21 mouse cellular contexts compared by ENCODE assay signal in genomic region chr16:34491225-34491624, GRCm38 (mm10).
DNase-seq lines count a peak whose midpoint lies in the region; ATAC-seq and TF ChIP-seq lines count a peak whose summit lies in the region.
"Had no signal": no experiment of that assay in that cellular context is flagged by ENCODE, and none has a peak within 500 bp of the region (broad histone marks: within the 10 kb centered on the region; RNA-seq: fewer than 3 reads in every experiment).

No protein-coding gene starts in this region.

- peaks cover 10% of the 10 kb centered on the region for H3K79me2 ChIP-seq in myocyte (ENCODE audit: control insufficient read depth, insufficient read depth)

- peak overlapping the region; percentile 69; the same call in 1 of the 2 replicates for H3K27ac ChIP-seq in heart, embryonic 10.5 days
- peak overlapping the region; percentile 17; the same call in 1 of the 2 replicates for H3K27ac ChIP-seq in hindbrain, embryonic 12.5 days
- H3K27ac ChIP-seq in hindbrain, embryonic 10.5 days: no peak overlapping the region
- H3K27ac ChIP-seq in heart, embryonic 16.5 days (ENCODE audit: low read length): peak overlapping the region; percentile 64
- H3K27ac ChIP-seq: forebrain, embryonic 13.5 days; hindbrain, postnatal 0 days; limb, embryonic 15.5 days; liver, embryonic 14.5 days; midbrain, embryonic 12.5 days had no signal

- ATAC-seq in hindbrain, embryonic 12.5 days (ENCODE audit: low FRiP score): no peak
- ATAC-seq in heart, embryonic 16.5 days (replicated peaks; ENCODE audit: extremely low read depth, insufficient read depth, low FRiP score): no peak
- ATAC-seq: activated CD4-positive, CD25-positive, alpha-beta regulatory T cell, adult 4 months; forebrain, embryonic 13.5 days; hindbrain, postnatal 0 days; intestine, embryonic 16.5 days had no signal

- H3ac ChIP-seq in myocyte (ENCODE audit: control insufficient read depth, insufficient read length): no peak overlapping the region

- no peak for TF ChIP-seq POLR2A in myocyte (IDR thresholded peaks at IDR 0.05; ENCODE audit: insufficient read length, low read depth)

- H3K4me1 ChIP-seq in heart, embryonic 10.5 days: peaks cover 38% of the 10 kb centered on the region
- H3K4me1 ChIP-seq in hindbrain, embryonic 12.5 days: peaks cover 35% of the 10 kb centered on the region
- H3K4me1 ChIP-seq in hindbrain, embryonic 10.5 days (replicated peaks): peaks cover 38% of the 10 kb centered on the region
- H3K4me1 ChIP-seq in heart, embryonic 16.5 days (ENCODE audit: control insufficient read depth, insufficient read depth, low read length): peaks cover 35% of the 10 kb centered on the region

- DNase-seq in heart, embryonic 10.5 days (ENCODE audit: low spot score): no peak
- no peak for DNase-seq in heart, adult 8-10 months (ENCODE audit: low spot score)
- no peak for DNase-seq in hindbrain, embryonic 10.5 days (ENCODE audit: low spot score)
- no peak for DNase-seq in thymus, postnatal 0 days (ENCODE audit: low spot score)
- DNase-seq: cerebellum, adult 2 months; cerebellum, postnatal 25 days; gastrocnemius, postnatal 10 days; kidney, adult 9 months; left cerebral cortex, postnatal 4 days; lung, embryonic 14.5 days; thymus, postnatal 25 days had no signal

- H3K4me3 ChIP-seq in heart, embryonic 10.5 days: no peak overlapping the region
- H3K4me3 ChIP-seq in hindbrain, embryonic 12.5 days: no peak overlapping the region
- H3K4me3 ChIP-seq in hindbrain, embryonic 10.5 days: no peak overlapping the region
- no peak overlapping the region for H3K4me3 ChIP-seq in heart, embryonic 16.5 days (ENCODE audit: low read length)
- no peak overlapping the region for H3K4me3 ChIP-seq in myocyte
- H3K4me3 ChIP-seq: forebrain, embryonic 13.5 days; limb, embryonic 15.5 days; midbrain, embryonic 12.5 days had no signal

- H3K9ac ChIP-seq in hindbrain, embryonic 12.5 days: no peak overlapping the region
- H3K9ac ChIP-seq in heart, embryonic 16.5 days (ENCODE audit: low read length): no peak overlapping the region
- H3K9ac ChIP-seq: forebrain, embryonic 13.5 days; limb, embryonic 15.5 days; liver, embryonic 14.5 days; lung, embryonic 14.5 days; midbrain, embryonic 12.5 days had no signal

- H3K27me3 ChIP-seq in heart, embryonic 10.5 days (ENCODE audit: insufficient read depth, poor library complexity, severe bottlenecking): no peaks in the 10 kb centered on the region
- no peaks in the 10 kb centered on the region for H3K27me3 ChIP-seq in hindbrain, embryonic 12.5 days
- no peaks in the 10 kb centered on the region for H3K27me3 ChIP-seq in hindbrain, embryonic 10.5 days (ENCODE audit: insufficient read depth, poor library complexity, severe bottlenecking)
- no peaks in the 10 kb centered on the region for H3K27me3 ChIP-seq in heart, embryonic 16.5 days (ENCODE audit: control insufficient read depth, insufficient read depth, low read length)
- H3K27me3 ChIP-seq in myocyte (ENCODE audit: control insufficient read depth, insufficient read depth, insufficient read length): no peaks in the 10 kb centered on the region
- H3K27me3 ChIP-seq: forebrain, embryonic 13.5 days; limb, embryonic 15.5 days; midbrain, embryonic 12.5 days had no signal

- H3K9me3 ChIP-seq in heart, embryonic 10.5 days: no peaks in the 10 kb centered on the region
- no peaks in the 10 kb centered on the region for H3K9me3 ChIP-seq in hindbrain, embryonic 12.5 days (replicated peaks)
- no peaks in the 10 kb centered on the region for H3K9me3 ChIP-seq in hindbrain, embryonic 10.5 days
- no peaks in the 10 kb centered on the region for H3K9me3 ChIP-seq in heart, embryonic 16.5 days (replicated peaks; ENCODE audit: control insufficient read depth, low read length)
- H3K9me3 ChIP-seq: forebrain, embryonic 13.5 days; limb, embryonic 15.5 days; midbrain, embryonic 12.5 days had no signal

- no peak overlapping the region for H3K4me2 ChIP-seq in hindbrain, embryonic 12.5 days (replicated peaks)
- H3K4me2 ChIP-seq in heart, embryonic 16.5 days (ENCODE audit: low read depth, low read length): peak overlapping the region; percentile 35; the same call in 1 of the 2 replicates
- peak overlapping the region; percentile 90 for H3K4me2 ChIP-seq in myocyte (ENCODE audit: low read depth)
- H3K4me2 ChIP-seq: forebrain, embryonic 13.5 days; limb, embryonic 15.5 days; lung, embryonic 14.5 days; midbrain, embryonic 12.5 days had no signal

- H3K36me3 ChIP-seq in heart, embryonic 10.5 days: no peaks in the 10 kb centered on the region
- no peaks in the 10 kb centered on the region for H3K36me3 ChIP-seq in hindbrain, embryonic 12.5 days
- no peaks in the 10 kb centered on the region for H3K36me3 ChIP-seq in hindbrain, embryonic 10.5 days
- H3K36me3 ChIP-seq in heart, embryonic 16.5 days (ENCODE audit: control insufficient read depth, insufficient read depth): no peaks in the 10 kb centered on the region
- H3K36me3 ChIP-seq in myocyte (ENCODE audit: control insufficient read depth, insufficient read depth): no peaks in the 10 kb centered on the region
- H3K36me3 ChIP-seq: limb, embryonic 15.5 days; midbrain, embryonic 12.5 days had no signal

- 51% methylated on average over 8 of the region's 8 CpGs for WGBS in heart, embryonic 10.5 days
- WGBS in hindbrain, embryonic 12.5 days: 69% methylated on average over 8 of the region's 8 CpGs
- 80% methylated on average over 8 of the region's 8 CpGs for WGBS in hindbrain, embryonic 10.5 days
- WGBS in heart, embryonic 16.5 days: 53% methylated on average over 8 of the region's 8 CpGs

TF ChIP-seq in myocyte, 11 proteins besides CTCF, POLR2A, EP300 and RAD21:
- TF ChIP-seq MAX (IDR thresholded peaks at IDR 0.05; ENCODE audit: low read depth) (no peak), SRF (IDR thresholded peaks at IDR 0.05; ENCODE audit: control insufficient read depth, insufficient read length, low read depth) (no peak)
TF ChIP-seq in myocyte: peak in this region for 0.
